Mouse (Mus musculus) thymus, adult 2 months (tissue): ENCODE results near the gene Trnp1. TPM values are rescaled to one million over a fixed set of nuclear protein-coding genes. Genes with fewer than 3 reads are reported as not detected.

Source experiments
- DNase-seq: peaks from one replicate; pipeline ENCODE4 v3.0.0; 2021
- H3K27ac ChIP-seq: fragments of 200-500 bp; 2 replicates; pipeline ENCODE4 v1.5.1; 2012; ENCODE audit warnings: low read length, control low read depth; ENCODE audit not compliant: control insufficient read depth, insufficient read depth
- H3K27me3 ChIP-seq: fragments of 200-500 bp; 2 replicates; pipeline ENCODE4 v1.6.1; 2012; ENCODE audit warnings: mild to moderate bottlenecking, low read length, moderate library complexity, mixed read lengths; ENCODE audit not compliant: control insufficient read depth, insufficient read depth
- H3K36me3 ChIP-seq: fragments of 200-500 bp; 2 replicates; pipeline ENCODE4 v1.6.1; 2012; ENCODE audit warnings: mild to moderate bottlenecking, low read length, moderate library complexity; ENCODE audit not compliant: control insufficient read depth, insufficient read depth
- H3K4me1 ChIP-seq: fragments of 200-500 bp; replicated peaks from 2 replicates; pipeline ENCODE4 v1.6.1; 2012; ENCODE audit warnings: low read length; ENCODE audit not compliant: control insufficient read depth, insufficient read depth
- H3K4me3 ChIP-seq: fragments of 200-500 bp; 2 replicates; pipeline ENCODE4 v1.5.1; 2012; ENCODE audit warnings: mild to moderate bottlenecking, low read length, control low read depth, moderate library complexity; ENCODE audit not compliant: control insufficient read depth, insufficient read depth
- CTCF ChIP-seq: fragments of 200-500 bp; IDR thresholded peaks from 2 replicates; pipeline ENCODE4 v1.5.1; 2012; ENCODE audit warnings: mild to moderate bottlenecking, control low read depth, low read length, moderate library complexity, borderline replicate concordance; ENCODE audit not compliant: control insufficient read depth, poor library complexity, insufficient read depth; ENCODE audit errors: extremely low read depth
- POLR2A ChIP-seq: fragments of 200-500 bp; IDR thresholded peaks from 2 replicates; pipeline ENCODE4 v1.6.1; 2012; ENCODE audit warnings: mild to moderate bottlenecking, low read length, control low read depth, moderate library complexity; ENCODE audit not compliant: control insufficient read depth, poor library complexity, insufficient read depth; ENCODE audit errors: extremely low read depth
- WGBS: fragments of 180-500 bp; shearing (Covaris S2); methylation state at CpG from one replicate; pipeline ENCODE4 v1.1.7; 2018; 5-methylcytosine and 5-hydroxymethylcytosine counted together
- polyA plus RNA-seq: library from polyadenylated mRNA; depleted of rRNA; stranded (reverse); fragments of >200 nt; gene quantifications from 2 replicates; pipeline ENCODE4 v1.2.3, GENCODE M21; 2012

The Trnp1 gene
- polyA plus RNA-seq, 1 experiment = 1.5 TPM

- Histone ChIP-seq H3K36me3 (no peaks in the 10 kb centered on the region), H3K27ac (no peak overlapping the region), H3K27me3 (peaks cover 21% of the 10 kb centered on the region), H3K4me3 (no peak overlapping the region), H3K4me1 (peaks cover 22% of the 10 kb centered on the region)
- 47% methylated on average over 7 of the region's 7 CpGs for WGBS
- TF ChIP-seq POLR2A (no peak), CTCF (no peak)
- no peak for DNase-seq
Measured at GRCm38 (mm10) chr4:133495711-133496110, 2.6 kb downstream of the Trnp1 start.

GRCm38 (mm10) chr4:133494867-133495266, 3.5 kb downstream of the Trnp1 start:
- WGBS = 67% methylated on average over 4 of the region's 4 CpGs
- no peak for TF ChIP-seq POLR2A
- no peak for TF ChIP-seq CTCF
- Histone ChIP-seq H3K4me1 (peaks cover 22% of the 10 kb centered on the region), H3K4me3 (no peak overlapping the region), H3K27ac (no peak overlapping the region), H3K36me3 (no peaks in the 10 kb centered on the region), H3K27me3 (peaks cover 21% of the 10 kb centered on the region)
- DNase-seq = no peak

GRCm38 (mm10) chr4:133494432-133494831, 3.9 kb downstream of the Trnp1 start:
- no peaks in the 10 kb centered on the region for H3K36me3 ChIP-seq
- 3% methylated on average over 12 of the region's 12 CpGs for WGBS
- peak; percentile 89 for TF ChIP-seq CTCF
- 0 out of 2 replicates have a peak, but pooled peaks have one; percentile 20 for TF ChIP-seq POLR2A
- H3K4me3 ChIP-seq = peak overlapping the region; percentile 39
- no peak overlapping the region for H3K27ac ChIP-seq
- H3K4me1 ChIP-seq = peaks cover 22% of the 10 kb centered on the region
- peak; percentile 89 for DNase-seq
- H3K27me3 ChIP-seq = peaks cover 21% of the 10 kb centered on the region

GRCm38 (mm10) chr4:133493895-133494294, 4.5 kb downstream of the Trnp1 start:
- peaks cover 22% of the 10 kb centered on the region for H3K4me1 ChIP-seq
- no peaks in the 10 kb centered on the region for H3K36me3 ChIP-seq
- peak overlapping the region; percentile 39; the same call in 1 of the 2 replicates for H3K4me3 ChIP-seq
- no peak for DNase-seq
- TF ChIP-seq CTCF = no peak
- no peak for TF ChIP-seq POLR2A
- peaks cover 21% of the 10 kb centered on the region for H3K27me3 ChIP-seq
- WGBS = 17% methylated on average over 10 of the region's 12 CpGs
- H3K27ac ChIP-seq = no peak overlapping the region; the same call in 1 of the 2 replicates

GRCm38 (mm10) chr4:133491800-133492199, 6.5 kb downstream of the Trnp1 start:
- WGBS = 76% methylated on average over 10 of the region's 10 CpGs
- Histone ChIP-seq H3K4me3 (no peak overlapping the region), H3K27me3 (peaks cover 5% of the 10 kb centered on the region; the same call in 1 of the 2 replicates), H3K27ac (no peak overlapping the region), H3K4me1 (peaks cover 5% of the 10 kb centered on the region), H3K36me3 (no peaks in the 10 kb centered on the region)
- TF ChIP-seq POLR2A (no peak), CTCF (no peak)
- DNase-seq = no peak

GRCm38 (mm10) chr4:133489489-133490245, 8.7 kb downstream of the Trnp1 start:
- 85% methylated on average over 4 of the region's 4 CpGs for WGBS
- Histone ChIP-seq H3K4me1 (peaks cover 5% of the 10 kb centered on the region), H3K36me3 (no peaks in the 10 kb centered on the region), H3K27me3 (peaks cover 3% of the 10 kb centered on the region; the same call in 1 of the 2 replicates), H3K27ac (no peak overlapping the region), H3K4me3 (no peak overlapping the region)
- DNase-seq = no peak
- TF ChIP-seq CTCF = no peak
- no peak for TF ChIP-seq POLR2A
